Mouse (Mus musculus): ENCODE results near the gene Bin2.

DNA sequence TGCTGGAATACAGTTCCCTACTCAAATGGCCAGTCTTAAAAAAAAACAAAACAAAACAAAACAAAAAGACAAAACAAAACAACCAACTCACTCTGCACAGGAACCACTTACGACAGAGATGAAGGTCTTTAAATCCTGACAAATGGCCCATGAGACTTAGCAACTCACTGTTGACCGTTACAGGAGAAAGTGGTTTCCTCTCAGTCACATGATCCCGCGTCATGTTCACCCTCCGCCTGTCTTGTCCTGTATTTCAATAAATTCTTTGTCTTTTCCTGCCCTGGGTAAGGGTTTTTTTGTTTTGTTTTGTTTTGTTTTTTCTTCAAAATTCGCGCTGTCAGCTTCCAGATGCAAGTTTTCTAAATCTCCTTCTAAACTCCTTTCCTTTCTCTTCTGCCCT, 57.4 kb downstream of the Bin2 start:
- TF ChIP-seq EP300 (IDR thresholded peaks at IDR 0.05; ENCODE audit: low read depth) (no peak), CTCF (IDR thresholded peaks at IDR 0.05; ENCODE audit: low read depth) (no peak)
